Mouse (Mus musculus) lung, embryonic 16.5 days (tissue): ENCODE measurements at regions not wholly inside any gene's neighbourhood (a gene's known extent, or its start where the extent isn't known, plus 50 kb on each side); places are given as distances from the start of the nearest gene placed in this dataset.

Experiments used
- ATAC-seq: fragments of 200-750 bp; cut with Nextera tagmentation; 2 replicates; pipeline ENCODE4 v1.8.0; 2017; ENCODE audit warnings: low read depth, mild to moderate bottlenecking, moderate library complexity
- H3K27ac ChIP-seq: fragments of 300-500 bp; sonication (generic); 2 replicates; pipeline ENCODE4 v1.5.1; 2014; ENCODE audit warnings: mild to moderate bottlenecking, control low read depth, low read length
- H3K27me3 ChIP-seq: fragments of 300-500 bp; sonication (generic); 2 replicates; pipeline ENCODE4 v1.6.1; 2014; ENCODE audit warnings: low read depth, low read length, mixed read lengths; ENCODE audit not compliant: control insufficient read depth, insufficient read depth
- H3K36me3 ChIP-seq: fragments of 300-500 bp; sonication (generic); 2 replicates; pipeline ENCODE4 v1.6.1; 2014; ENCODE audit warnings: low read length; ENCODE audit not compliant: control insufficient read depth, insufficient read depth
- H3K4me1 ChIP-seq: fragments of 300-500 bp; sonication (generic); replicated peaks from 2 replicates; pipeline ENCODE4 v1.6.1; 2014; ENCODE audit warnings: low read length, mixed read lengths; ENCODE audit not compliant: control insufficient read depth, insufficient read depth
- H3K4me2 ChIP-seq: fragments of 300-500 bp; sonication (generic); 2 replicates; pipeline ENCODE4 v1.6.1; 2014; ENCODE audit warnings: low read depth, low read length, control low read depth
- H3K4me3 ChIP-seq: fragments of 300-500 bp; sonication (generic); 2 replicates; pipeline ENCODE4 v1.5.1; 2014; ENCODE audit warnings: mild to moderate bottlenecking, low read length, control low read depth
- H3K9ac ChIP-seq: fragments of 300-500 bp; sonication (generic); 2 replicates; pipeline ENCODE4 v1.6.1; 2014; ENCODE audit warnings: low read length, control low read depth
- H3K9me3 ChIP-seq: fragments of 300-500 bp; sonication (generic); 2 replicates; pipeline ENCODE4 v1.6.1; 2016; ENCODE audit warnings: low read length; ENCODE audit not compliant: control insufficient read depth
- WGBS: fragments of 180-500 bp; shearing (Covaris S2); extraction: QIAGEN DNeasy Blood & Tissue Kit; methylation state at CpG from one replicate; pipeline ENCODE4 v1.1.7; 2014; 5-methylcytosine and 5-hydroxymethylcytosine counted together

DNA sequence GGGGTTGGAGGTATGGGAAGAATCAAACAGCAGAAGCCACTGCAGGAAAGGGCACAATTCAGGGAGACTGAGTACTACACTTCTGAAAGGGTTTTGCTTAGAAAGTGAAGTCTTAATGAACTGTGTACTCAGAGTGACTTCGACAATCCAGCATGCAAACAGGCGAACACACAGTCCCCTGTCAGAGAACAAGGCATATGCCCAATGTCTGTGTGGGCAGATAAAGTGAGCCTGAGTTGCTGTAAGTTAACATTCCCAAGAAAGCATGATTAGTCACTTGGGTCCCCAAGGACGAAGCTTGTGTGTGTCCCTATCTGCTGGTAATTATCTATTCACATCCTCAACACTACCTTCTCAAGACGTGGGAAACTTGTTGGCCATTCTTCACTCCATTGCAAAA lies 115.2 kb upstream of the Nav3 start:
- no peak overlapping the region for H3K4me3 ChIP-seq
- peaks cover 3% of the 10 kb centered on the region; the same call in 1 of the 2 replicates for H3K4me1 ChIP-seq
- H3K36me3 ChIP-seq: no peaks in the 10 kb centered on the region
- H3K27ac ChIP-seq: no peak overlapping the region
- H3K9me3 ChIP-seq: no peaks in the 10 kb centered on the region
- H3K9ac ChIP-seq: no peak overlapping the region
- H3K4me2 ChIP-seq: no peak overlapping the region
- no peaks in the 10 kb centered on the region for H3K27me3 ChIP-seq
- 51% methylated on average over 4 of the region's 4 CpGs for WGBS
- ATAC-seq: 0 out of 2 replicates have a peak, but pooled peaks have one; percentile 7

DNA sequence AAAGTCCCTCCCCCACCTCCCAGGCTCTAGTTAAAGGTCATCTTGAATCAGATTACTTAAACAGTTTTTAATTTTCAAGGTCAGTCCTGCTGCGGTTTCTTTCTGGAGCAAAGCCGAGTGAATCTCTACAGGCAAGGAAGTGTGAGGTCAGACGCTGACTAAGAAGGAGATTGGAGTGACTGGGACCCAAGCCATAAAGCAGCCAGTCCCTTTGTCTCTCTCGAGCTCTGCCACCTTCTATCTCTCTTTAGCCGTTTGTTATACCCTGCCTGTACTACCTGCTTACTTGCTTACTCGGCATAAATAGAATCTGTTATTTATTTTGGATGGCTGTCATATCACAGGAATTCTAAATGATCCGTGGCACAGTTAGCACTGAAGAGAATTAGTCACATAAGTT lies 117.5 kb upstream of the Nav3 start:
- Histone ChIP-seq H3K9me3 (no peaks in the 10 kb centered on the region), H3K27me3 (no peaks in the 10 kb centered on the region), H3K9ac (no peak overlapping the region), H3K27ac (no peak overlapping the region), H3K4me2 (no peak overlapping the region), H3K36me3 (no peaks in the 10 kb centered on the region), H3K4me3 (no peak overlapping the region), H3K4me1 (peaks cover 3% of the 10 kb centered on the region; the same call in 1 of the 2 replicates)
- WGBS: 31% methylated on average over 7 of the region's 7 CpGs
- ATAC-seq: no peak

GRCm38 (mm10) chr10:110586029-110586428 lies 130.0 kb upstream of the Nav3 start:
- H3K27ac ChIP-seq: no peak overlapping the region
- peak; percentile 85 for ATAC-seq
- H3K36me3 ChIP-seq: no peaks in the 10 kb centered on the region
- no peak overlapping the region for H3K9ac ChIP-seq
- H3K4me3 ChIP-seq: no peak overlapping the region
- H3K27me3 ChIP-seq: no peaks in the 10 kb centered on the region
- H3K9me3 ChIP-seq: no peaks in the 10 kb centered on the region
- 44% methylated on average over 8 of the region's 8 CpGs for WGBS
- H3K4me1 ChIP-seq: peaks cover 11% of the 10 kb centered on the region
- no peak overlapping the region for H3K4me2 ChIP-seq

DNA sequence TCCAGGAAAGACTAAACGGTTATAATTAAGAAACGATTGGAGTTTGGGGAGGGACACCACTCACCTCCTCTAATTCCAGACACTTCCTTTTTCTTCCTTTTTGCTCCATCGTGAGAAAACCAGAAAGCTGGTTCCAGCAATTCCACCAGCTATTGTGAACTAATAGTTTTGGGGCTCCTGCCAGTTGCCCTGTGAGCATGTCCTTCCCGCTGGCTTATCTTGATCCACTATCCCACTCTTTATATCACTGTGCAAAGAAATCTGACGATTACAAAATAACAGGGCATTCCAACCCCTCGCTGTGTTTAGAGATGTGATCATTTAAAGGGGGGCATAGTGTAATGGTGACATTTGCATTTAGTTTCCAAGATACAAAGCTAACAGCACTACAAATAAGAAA lies 130.5 kb upstream of the Nav3 start:
- Histone ChIP-seq H3K4me1 (peaks cover 11% of the 10 kb centered on the region), H3K9ac (no peak overlapping the region), H3K27me3 (no peaks in the 10 kb centered on the region), H3K27ac (peak overlapping the region; percentile 59; the same call in 1 of the 2 replicates), H3K4me3 (no peak overlapping the region), H3K9me3 (no peaks in the 10 kb centered on the region), H3K36me3 (no peaks in the 10 kb centered on the region), H3K4me2 (no peak overlapping the region)
- WGBS: 32% methylated on average over 6 of the region's 6 CpGs
- peak; percentile 67 for ATAC-seq

GRCm38 (mm10) chr10:110587529-110587928 lies 131.5 kb upstream of the Nav3 start:
- H3K36me3 ChIP-seq: no peaks in the 10 kb centered on the region
- H3K4me1 ChIP-seq: peaks cover 11% of the 10 kb centered on the region
- ATAC-seq: peak; percentile 53
- no peaks in the 10 kb centered on the region for H3K9me3 ChIP-seq
- WGBS: 23% methylated on average over 13 of the region's 13 CpGs
- H3K4me3 ChIP-seq: no peak overlapping the region
- no peaks in the 10 kb centered on the region for H3K27me3 ChIP-seq
- peak overlapping the region; percentile 7; the same call in 1 of the 2 replicates for H3K4me2 ChIP-seq
- H3K27ac ChIP-seq: peak overlapping the region; percentile 66; the same call in 1 of the 2 replicates
- H3K9ac ChIP-seq: no peak overlapping the region

DNA sequence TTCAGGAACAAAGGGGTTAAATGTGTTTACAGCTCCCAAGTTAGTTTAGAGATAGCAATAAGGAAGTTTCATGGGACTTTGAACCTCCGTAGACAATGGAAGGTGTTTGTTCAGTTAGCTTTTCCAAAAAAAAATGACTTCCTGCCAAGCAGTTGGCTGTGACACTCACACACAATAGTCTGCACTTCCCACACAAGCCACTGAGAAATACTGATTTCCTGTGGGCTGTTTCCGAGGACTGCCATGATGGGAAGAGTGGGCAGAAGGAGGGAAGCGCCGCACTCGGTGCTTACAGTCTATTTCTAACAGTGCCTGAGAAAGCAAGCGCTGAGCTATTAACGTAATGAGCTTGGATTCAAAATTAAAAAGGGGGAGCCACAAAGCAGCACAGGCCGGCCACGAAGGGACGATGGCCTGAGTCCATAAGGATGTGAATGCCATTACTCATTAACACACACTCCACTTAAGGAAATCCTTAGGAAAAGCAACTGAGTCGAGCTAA lies 144.4 kb upstream of the Nav3 start:
- peak overlapping the region; percentile 67 for H3K27ac ChIP-seq
- peak; percentile 83 for ATAC-seq
- no peak overlapping the region for H3K4me3 ChIP-seq
- H3K9me3 ChIP-seq: no peaks in the 10 kb centered on the region
- no peaks in the 10 kb centered on the region for H3K36me3 ChIP-seq
- no peak overlapping the region for H3K4me2 ChIP-seq
- no peak overlapping the region for H3K9ac ChIP-seq
- no peaks in the 10 kb centered on the region; the same call in 1 of the 2 replicates for H3K4me1 ChIP-seq
- no peaks in the 10 kb centered on the region for H3K27me3 ChIP-seq
- 61% methylated on average over 11 of the region's 11 CpGs for WGBS

- no peak overlapping the region for H3K27ac ChIP-seq
- no peaks in the 10 kb centered on the region for H3K36me3 ChIP-seq
- ATAC-seq: no peak
- no peak overlapping the region for H3K4me2 ChIP-seq
- no peaks in the 10 kb centered on the region for H3K4me1 ChIP-seq
- 70% methylated on average over 9 of the region's 9 CpGs for WGBS
- peaks cover 9% of the 10 kb centered on the region for H3K9me3 ChIP-seq
- H3K27me3 ChIP-seq: no peaks in the 10 kb centered on the region
- H3K9ac ChIP-seq: no peak overlapping the region
- no peak overlapping the region for H3K4me3 ChIP-seq
These were observed 134.9 kb upstream of the E2f7 start for GRCm38 (mm10) chr10:110610336-110610735.

DNA sequence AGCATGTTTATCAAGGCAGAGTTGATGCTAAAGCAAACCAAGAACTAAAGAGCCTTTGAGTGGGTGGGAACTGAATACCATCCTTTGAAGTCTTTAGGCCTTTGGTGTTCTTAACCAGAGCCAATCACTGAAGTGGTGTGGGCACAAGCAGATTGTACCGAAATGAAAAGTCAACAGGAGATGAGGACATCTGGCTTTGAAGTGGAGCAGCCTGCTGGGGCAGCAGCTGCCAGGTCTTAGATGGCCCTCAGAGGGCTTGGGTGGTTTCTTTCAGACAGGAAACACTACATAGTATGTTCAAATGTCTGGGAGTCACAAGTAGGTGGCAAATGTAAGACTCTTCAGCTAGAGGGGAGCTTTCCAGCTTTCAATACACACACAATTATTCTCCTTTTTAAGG lies 128.2 kb upstream of the E2f7 start:
- ATAC-seq: peak; percentile 92
- 28% methylated on average over 1 of the region's 1 CpGs for WGBS
- no peak overlapping the region for H3K9ac ChIP-seq
- H3K4me1 ChIP-seq: no peaks in the 10 kb centered on the region
- H3K4me2 ChIP-seq: no peak overlapping the region
- H3K27me3 ChIP-seq: no peaks in the 10 kb centered on the region
- H3K36me3 ChIP-seq: no peaks in the 10 kb centered on the region
- no peak overlapping the region for H3K27ac ChIP-seq
- H3K4me3 ChIP-seq: no peak overlapping the region
- peaks cover 9% of the 10 kb centered on the region for H3K9me3 ChIP-seq

DNA sequence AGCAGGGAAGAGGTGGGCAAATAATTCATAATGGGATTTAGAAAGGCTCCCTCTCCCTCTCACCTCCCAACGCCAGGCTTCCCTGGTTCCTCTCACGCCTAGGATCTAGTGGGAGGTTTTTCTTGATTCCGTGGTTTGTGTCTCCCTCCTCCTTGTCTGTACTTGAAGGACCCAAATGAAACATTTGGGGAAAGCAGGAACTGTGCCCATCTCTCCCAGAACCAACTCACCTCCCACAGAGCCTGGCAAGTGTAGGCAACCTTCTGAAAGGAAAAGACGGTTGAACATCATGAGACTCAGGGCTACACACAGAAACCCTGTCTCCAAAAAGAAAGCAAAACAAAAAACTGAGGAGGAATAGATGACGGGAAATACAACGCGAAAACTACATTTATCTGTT lies 126.0 kb upstream of the E2f7 start:
- no peaks in the 10 kb centered on the region for H3K36me3 ChIP-seq
- H3K9ac ChIP-seq: no peak overlapping the region
- no peaks in the 10 kb centered on the region for H3K27me3 ChIP-seq
- H3K4me1 ChIP-seq: no peaks in the 10 kb centered on the region
- 85% methylated on average over 7 of the region's 7 CpGs for WGBS
- H3K9me3 ChIP-seq: peaks cover 2% of the 10 kb centered on the region
- ATAC-seq: no peak
- H3K4me2 ChIP-seq: no peak overlapping the region
- no peak overlapping the region for H3K4me3 ChIP-seq
- H3K27ac ChIP-seq: no peak overlapping the region

GRCm38 (mm10) chr10:110625644-110626043 lies 119.6 kb upstream of the E2f7 start:
- no peak overlapping the region for H3K9ac ChIP-seq
- WGBS: 94% methylated on average over 3 of the region's 3 CpGs
- H3K27me3 ChIP-seq: no peaks in the 10 kb centered on the region
- no peaks in the 10 kb centered on the region for H3K36me3 ChIP-seq
- H3K4me2 ChIP-seq: no peak overlapping the region
- no peaks in the 10 kb centered on the region for H3K9me3 ChIP-seq
- no peak overlapping the region for H3K4me3 ChIP-seq
- ATAC-seq: no peak
- H3K27ac ChIP-seq: no peak overlapping the region
- no peaks in the 10 kb centered on the region for H3K4me1 ChIP-seq
